Mouse (Mus musculus): Measurements from ENCODE around the gene Nek10. TPM values are rescaled to one million over a fixed set of nuclear protein-coding genes. Genes with fewer than 3 reads are reported as not detected.

The Nek10 gene
- polyA plus RNA-seq, 1 experiment = 0.08 TPM

- no peak for DNase-seq
- Histone ChIP-seq H3K27me3 (ENCODE audit: control insufficient read depth, insufficient read depth, low read length) (no peaks in the 10 kb centered on the region), H3K4me3 (replicated peaks; ENCODE audit: insufficient read depth, low read depth, low read length) (no peak overlapping the region), H3K27ac (ENCODE audit: insufficient read depth, low read length) (no peak overlapping the region), H3K4me1 (ENCODE audit: control insufficient read depth, insufficient read depth, low read length) (no peaks in the 10 kb centered on the region)
- no peak for TF ChIP-seq POLR2A (IDR thresholded peaks at IDR 0.05; ENCODE audit: borderline replicate concordance, insufficient read depth, low read length)
- 14% methylated on average over 10 of the region's 10 CpGs for WGBS
Observed at GRCm38 (mm10) chr14:14803921-14804517, 804 bp downstream of the Nek10 start.

- DNase-seq = no peak
- no peak for TF ChIP-seq POLR2A (IDR thresholded peaks at IDR 0.05; ENCODE audit: borderline replicate concordance, insufficient read depth, low read length)
- no peak for TF ChIP-seq CTCF (IDR thresholded peaks at IDR 0.05; ENCODE audit: borderline replicate concordance, insufficient read depth, low read depth, low read length)
- 67% methylated on average over 5 of the region's 5 CpGs for WGBS
- H3K4me1 ChIP-seq (ENCODE audit: control insufficient read depth, insufficient read depth, low read length) = no peaks in the 10 kb centered on the region
- no peaks in the 10 kb centered on the region for H3K27me3 ChIP-seq (ENCODE audit: control insufficient read depth, insufficient read depth, low read length)
- no peak overlapping the region for H3K27ac ChIP-seq (ENCODE audit: insufficient read depth, low read length)
- H3K4me3 ChIP-seq (replicated peaks; ENCODE audit: insufficient read depth, low read depth, low read length) = no peak overlapping the region
Observed at GRCm38 (mm10) chr14:14804518-14805212, 1.4 kb downstream of the Nek10 start.

GRCm38 (mm10) chr14:14832520-14833240 lies 29.5 kb downstream of the Nek10 start:
- Histone ChIP-seq H3K27me3 (ENCODE audit: control insufficient read depth, insufficient read depth, low read length) (no peaks in the 10 kb centered on the region), H3K27ac (ENCODE audit: insufficient read depth, low read length) (peak overlapping the region; percentile 51; the same call in 1 of the 2 replicates), H3K4me3 (replicated peaks; ENCODE audit: insufficient read depth, low read depth, low read length) (no peak overlapping the region), H3K4me1 (ENCODE audit: control insufficient read depth, insufficient read depth, low read length) (peaks cover 29% of the 10 kb centered on the region; the same call in 1 of the 2 replicates)
- WGBS = 17% methylated on average over 12 of the region's 12 CpGs
- peak; percentile 84 to 89 for DNase-seq
- TF ChIP-seq CTCF (IDR thresholded peaks at IDR 0.05; ENCODE audit: borderline replicate concordance, insufficient read depth, low read depth, low read length) (no peak), POLR2A (IDR thresholded peaks at IDR 0.05; ENCODE audit: borderline replicate concordance, insufficient read depth, low read length) (no peak)

- no peak for DNase-seq
- Histone ChIP-seq H3K4me3 (replicated peaks; ENCODE audit: insufficient read depth, low read depth, low read length) (no peak overlapping the region), H3K27ac (ENCODE audit: insufficient read depth, low read length) (no peak overlapping the region), H3K27me3 (ENCODE audit: control insufficient read depth, insufficient read depth, low read length) (no peaks in the 10 kb centered on the region), H3K4me1 (ENCODE audit: control insufficient read depth, insufficient read depth, low read length) (peaks cover 36% of the 10 kb centered on the region; the same call in 1 of the 2 replicates)
- WGBS = 96% methylated on average over 1 of the region's 1 CpGs
- no peak for TF ChIP-seq POLR2A (IDR thresholded peaks at IDR 0.05; ENCODE audit: borderline replicate concordance, insufficient read depth, low read length)
- no peak for TF ChIP-seq CTCF (IDR thresholded peaks at IDR 0.05; ENCODE audit: borderline replicate concordance, insufficient read depth, low read depth, low read length)
Observed at GRCm38 (mm10) chr14:14833498-14833897, 30.3 kb downstream of the Nek10 start.

- TF ChIP-seq POLR2A (IDR thresholded peaks at IDR 0.05; ENCODE audit: borderline replicate concordance, insufficient read depth, low read length) (no peak), CTCF (IDR thresholded peaks at IDR 0.05; ENCODE audit: borderline replicate concordance, insufficient read depth, low read depth, low read length) (no peak)
- peak overlapping the region; percentile 28; the same call in 1 of the 2 replicates for H3K27ac ChIP-seq (ENCODE audit: insufficient read depth, low read length)
- H3K4me1 ChIP-seq (ENCODE audit: control insufficient read depth, insufficient read depth, low read length) = peaks cover 36% of the 10 kb centered on the region; the same call in 1 of the 2 replicates
- no peaks in the 10 kb centered on the region for H3K27me3 ChIP-seq (ENCODE audit: control insufficient read depth, insufficient read depth, low read length)
- WGBS = 25% methylated on average over 2 of the region's 2 CpGs
- DNase-seq = no peak
- H3K4me3 ChIP-seq (replicated peaks; ENCODE audit: insufficient read depth, low read depth, low read length) = no peak overlapping the region
Observed at GRCm38 (mm10) chr14:14834266-14834665, 31.1 kb downstream of the Nek10 start.

- Histone ChIP-seq H3K4me3 (replicated peaks; ENCODE audit: insufficient read depth, low read depth, low read length) (no peak overlapping the region), H3K4me1 (ENCODE audit: control insufficient read depth, insufficient read depth, low read length) (peaks cover 32% of the 10 kb centered on the region; the same call in 1 of the 2 replicates), H3K27me3 (ENCODE audit: control insufficient read depth, insufficient read depth, low read length) (no peaks in the 10 kb centered on the region), H3K27ac (ENCODE audit: insufficient read depth, low read length) (no peak overlapping the region; the same call in 1 of the 2 replicates)
- WGBS = 59% methylated on average over 4 of the region's 4 CpGs
- DNase-seq = peak in 1 of 2 experiments; percentile 30
- no peak for TF ChIP-seq CTCF (IDR thresholded peaks at IDR 0.05; ENCODE audit: borderline replicate concordance, insufficient read depth, low read depth, low read length)
- no peak for TF ChIP-seq POLR2A (IDR thresholded peaks at IDR 0.05; ENCODE audit: borderline replicate concordance, insufficient read depth, low read length)
Observed at GRCm38 (mm10) chr14:14837627-14838026, 34.4 kb downstream of the Nek10 start.

GRCm38 (mm10) chr14:14838109-14838508 lies 34.9 kb downstream of the Nek10 start:
- TF ChIP-seq POLR2A (IDR thresholded peaks at IDR 0.05; ENCODE audit: borderline replicate concordance, insufficient read depth, low read length) = no peak
- TF ChIP-seq CTCF (IDR thresholded peaks at IDR 0.05; ENCODE audit: borderline replicate concordance, insufficient read depth, low read depth, low read length) = no peak
- WGBS = 0% methylated on average over 1 of the region's 1 CpGs

More at GRCm38 (mm10) chr14:14838109-14838508, 34.9 kb downstream of the Nek10 start:
- H3K27me3 ChIP-seq (ENCODE audit: control insufficient read depth, insufficient read depth, low read length) = no peaks in the 10 kb centered on the region
- H3K4me1 ChIP-seq (ENCODE audit: control insufficient read depth, insufficient read depth, low read length) = peaks cover 29% of the 10 kb centered on the region; the same call in 1 of the 2 replicates
- peak; percentile 60 to 85 for DNase-seq
- no peak overlapping the region for H3K4me3 ChIP-seq (replicated peaks; ENCODE audit: insufficient read depth, low read depth, low read length)
- H3K27ac ChIP-seq (ENCODE audit: insufficient read depth, low read length) = 0 out of 2 replicates have a peak overlapping the region, but pooled peaks have one; percentile 19

Measured in cerebellum, adult 2 months (tissue).